Mouse (Mus musculus) heart, postnatal 14 days (tissue): ENCODE measurements at regions not wholly inside any gene's neighbourhood (a gene's known extent, or its start where the extent isn't known, plus 50 kb on each side); places are given as distances from the start of the nearest gene placed in this dataset.
A peak's percentile ranks its signal among the peaks of the same experiment; 100 is the strongest.
"Not testable (repeated sequence)": the region's sequence is repeated elsewhere in the genome, so short reads cannot be mapped to it uniquely, and the experiment has no call there.

Experiments
- DNase-seq, 2 experiments: peaks; one replicate each; pipeline ENCODE4 v3.0.0; 2021 to 2022
- intact Hi-C: fragments of 180-260 bp; cut with DNase I; formaldehyde crosslinking; loops from one replicate; pipeline ENCODE4 v1.15.1; 2025

DNA sequence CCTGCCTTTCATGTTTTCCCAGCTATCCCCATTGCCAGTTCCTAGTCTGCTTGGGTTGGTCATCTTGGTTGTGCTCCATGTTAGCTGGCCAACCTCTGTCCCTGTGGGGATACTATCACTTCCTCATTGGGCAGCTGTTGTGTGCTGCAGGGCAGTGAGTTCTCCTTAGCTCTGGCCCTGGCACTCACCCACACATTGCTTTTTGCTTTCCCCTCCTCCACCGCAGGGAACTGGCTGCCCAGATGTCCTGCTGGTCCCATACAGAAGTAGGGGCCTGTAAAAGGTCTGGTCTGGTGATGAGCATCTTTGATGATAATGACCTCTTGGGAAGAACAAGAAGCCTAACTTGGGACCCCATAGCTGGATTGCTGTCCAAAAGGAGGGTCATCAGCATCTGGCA, 308.2 kb upstream of the Gm21863 start:
- DNase-seq, result peak in 1 of 2 experiments; percentile 0
- intact Hi-C loops, result not testable (repeated sequence)

- not testable (repeated sequence) for DNase-seq
These were observed 285.8 kb upstream of the Gm21863 start for GRCm38 (mm10) chr12:19668541-19668940.

DNA sequence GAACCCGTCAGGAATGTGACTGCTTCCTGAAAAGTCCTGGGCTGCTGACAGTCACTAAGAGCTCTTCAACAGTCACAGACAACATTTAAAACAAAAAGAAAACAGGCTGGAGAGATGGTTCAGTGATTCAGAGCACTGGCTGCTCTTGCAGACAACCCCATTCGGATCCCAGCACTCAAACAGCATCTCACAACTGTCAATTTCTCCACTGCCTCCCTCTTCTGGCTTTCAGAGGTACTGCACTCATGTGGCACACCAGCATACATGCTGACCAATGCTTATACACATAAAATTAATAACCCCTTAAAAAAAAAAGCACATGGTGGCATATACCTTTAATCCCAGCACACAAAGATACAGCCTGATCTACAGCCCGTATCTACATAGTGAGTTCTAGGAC, 283.7 kb upstream of the Gm21863 start:
- intact Hi-C loops, DNase-seq: not testable (repeated sequence)

More at GRCm38 (mm10) chr12:19668541-19668940, 285.8 kb upstream of the Gm21863 start:
- intact Hi-C loops, result not testable (repeated sequence)
